Mouse (Mus musculus) right cerebral cortex, adult 2 months (tissue): ENCODE results near the gene Hist2h2aa1.
A peak's percentile ranks its signal among the peaks of the same experiment; 100 is the strongest.
"Not testable (repeated sequence)": the region's sequence is repeated elsewhere in the genome, so short reads cannot be mapped to it uniquely, and the experiment has no call there.

ENCODE experiments used
- DNase-seq, 2 experiments: peaks; one replicate each; pipeline ENCODE4 v3.0.0; 2021 to 2022; ENCODE audit warnings: low spot score in 2 of 2

Gene Hist2h2aa1

DNA sequence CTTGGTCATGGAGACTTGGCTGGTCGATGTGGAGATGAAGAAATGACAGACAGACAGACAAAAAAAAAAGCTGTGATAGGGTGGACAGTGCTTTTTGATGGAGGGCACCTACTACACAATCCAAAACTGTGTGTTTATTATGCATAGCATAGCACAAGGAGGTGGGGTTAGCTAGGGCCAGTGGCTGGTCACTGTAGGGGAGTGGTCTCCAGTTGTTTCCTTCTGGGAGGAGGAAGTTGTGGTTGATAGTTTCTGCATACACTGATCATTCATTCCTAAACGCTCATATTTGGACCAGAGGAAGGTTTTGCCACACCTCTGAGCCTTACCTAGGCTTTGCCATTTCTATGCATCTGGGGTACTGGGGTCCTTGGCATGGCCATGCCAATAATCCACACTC lies 14.9 kb upstream of the Hist2h2aa1 start:
- DNase-seq = no peak

DNA sequence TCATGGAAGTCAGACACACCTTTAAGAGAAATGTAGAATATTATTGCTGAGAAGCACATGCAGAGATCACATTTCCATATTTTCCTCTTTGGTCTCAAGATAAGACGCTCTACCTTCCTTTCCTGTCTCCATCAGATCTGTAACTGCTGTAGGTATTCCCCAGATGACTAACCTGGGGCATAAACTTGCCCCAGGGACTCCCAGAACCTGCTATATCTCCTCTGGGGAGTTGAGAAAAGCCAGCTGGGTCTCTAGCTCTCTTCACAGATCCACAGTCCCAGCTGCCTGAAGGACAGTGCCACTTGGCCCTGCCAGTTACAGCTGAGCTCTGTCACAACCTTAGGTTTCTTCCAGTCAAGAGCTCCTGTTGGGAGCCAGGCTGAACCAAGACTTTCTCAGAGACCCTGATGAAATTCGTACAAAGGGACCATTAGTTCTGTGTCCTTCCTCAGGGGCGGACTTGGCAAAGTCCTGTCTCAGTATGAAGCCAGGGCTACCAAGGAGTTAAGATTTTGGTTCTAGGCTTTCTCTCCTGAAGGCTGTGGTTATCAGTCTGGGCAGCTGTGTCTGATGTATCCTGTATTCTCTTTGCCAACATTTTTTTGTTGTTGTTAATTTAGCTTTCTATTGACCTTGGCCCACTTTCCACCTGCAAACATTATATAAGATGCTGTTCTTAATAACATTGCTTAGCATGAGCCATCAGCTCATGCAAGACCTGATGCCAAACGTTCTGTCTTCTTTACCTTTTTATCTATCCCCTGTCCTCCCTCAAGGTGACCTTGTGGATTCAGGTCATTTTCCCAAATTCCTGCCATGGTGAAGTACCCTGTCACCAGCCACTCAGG lies 14.2 kb upstream of the Hist2h2aa1 start:
- DNase-seq = no peak

DNA sequence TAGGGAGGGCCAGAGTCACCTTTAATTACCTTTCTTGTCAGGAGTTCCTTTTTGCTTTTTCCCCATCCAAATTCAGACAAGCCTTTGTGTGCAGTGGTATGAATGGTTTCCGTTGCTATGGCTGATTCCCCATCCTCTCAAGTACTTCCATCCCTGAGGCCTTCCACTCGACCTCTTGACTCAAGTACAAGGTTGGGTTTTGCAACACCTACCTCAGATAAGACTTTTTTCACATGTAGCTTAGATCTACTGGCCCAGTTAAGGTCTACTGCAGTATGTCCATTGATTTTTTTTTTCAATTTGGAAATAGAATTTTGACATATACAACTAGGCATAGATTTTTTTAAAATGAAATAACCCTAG lies 13.6 kb upstream of the Hist2h2aa1 start:
- no peak for DNase-seq

DNA sequence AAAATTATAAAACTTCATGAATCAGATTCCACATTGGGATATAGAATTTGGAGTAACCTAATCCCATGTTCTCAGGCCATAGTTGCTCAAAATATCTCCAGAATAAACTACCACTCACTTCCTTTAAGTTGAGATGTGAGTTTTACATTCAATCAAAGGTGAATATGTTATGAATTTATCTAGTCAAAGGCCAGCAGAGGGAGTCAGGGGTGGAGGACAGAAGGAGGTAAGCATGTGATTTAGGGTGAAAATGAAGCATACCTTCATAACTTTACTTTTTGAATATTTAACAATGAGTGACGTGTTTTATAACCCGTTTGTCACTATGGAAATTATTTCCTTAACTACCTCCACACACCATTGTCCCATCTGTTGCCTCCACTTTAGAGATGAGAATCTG lies 10.4 kb upstream of the Hist2h2aa1 start:
- no peak for DNase-seq

DNA sequence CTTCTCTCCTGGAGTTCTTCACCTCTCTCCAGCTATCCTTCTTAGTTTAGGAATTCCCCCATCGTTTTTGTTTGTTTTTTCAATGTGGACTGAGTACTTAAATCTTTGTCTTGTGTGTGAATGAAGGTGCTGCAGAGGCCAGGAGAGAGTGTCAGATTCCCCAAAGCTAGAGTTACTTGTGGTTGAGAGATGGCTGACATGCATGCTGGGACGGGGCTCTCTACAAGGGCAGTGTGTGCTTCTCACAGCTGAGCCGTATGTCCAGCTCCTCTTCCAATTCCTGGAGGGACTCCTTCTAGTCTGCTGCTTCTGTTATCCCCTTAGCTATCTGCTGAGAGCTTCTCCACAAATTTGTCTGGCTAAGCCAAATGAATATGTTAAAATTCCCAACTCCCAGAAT lies 9.5 kb upstream of the Hist2h2aa1 start:
- no peak for DNase-seq

DNA sequence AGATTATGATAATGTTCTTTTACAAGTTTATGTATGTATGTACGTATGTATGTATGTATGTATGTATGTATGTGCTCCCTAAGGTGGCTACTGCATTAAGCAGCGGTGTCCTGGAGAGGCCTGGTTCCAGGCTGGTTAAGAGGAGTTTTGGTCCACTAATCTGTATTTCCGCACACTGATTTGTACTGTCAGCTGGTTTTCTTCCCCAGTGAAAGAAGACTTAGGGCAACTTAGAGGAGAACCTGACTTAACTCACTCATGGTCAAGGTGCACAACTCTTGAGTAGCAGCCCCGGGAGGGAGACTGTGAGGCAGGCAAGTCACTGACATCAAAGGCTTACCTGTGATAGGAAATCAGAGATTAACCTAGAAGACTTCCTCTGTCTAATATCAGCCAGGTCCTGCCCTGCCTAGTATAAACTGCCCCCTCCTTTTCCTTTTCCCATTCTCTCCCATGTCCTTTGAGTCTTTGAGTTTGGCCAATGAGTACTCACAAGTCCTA lies 8.4 kb upstream of the Hist2h2aa1 start:
- DNase-seq = no peak

DNA sequence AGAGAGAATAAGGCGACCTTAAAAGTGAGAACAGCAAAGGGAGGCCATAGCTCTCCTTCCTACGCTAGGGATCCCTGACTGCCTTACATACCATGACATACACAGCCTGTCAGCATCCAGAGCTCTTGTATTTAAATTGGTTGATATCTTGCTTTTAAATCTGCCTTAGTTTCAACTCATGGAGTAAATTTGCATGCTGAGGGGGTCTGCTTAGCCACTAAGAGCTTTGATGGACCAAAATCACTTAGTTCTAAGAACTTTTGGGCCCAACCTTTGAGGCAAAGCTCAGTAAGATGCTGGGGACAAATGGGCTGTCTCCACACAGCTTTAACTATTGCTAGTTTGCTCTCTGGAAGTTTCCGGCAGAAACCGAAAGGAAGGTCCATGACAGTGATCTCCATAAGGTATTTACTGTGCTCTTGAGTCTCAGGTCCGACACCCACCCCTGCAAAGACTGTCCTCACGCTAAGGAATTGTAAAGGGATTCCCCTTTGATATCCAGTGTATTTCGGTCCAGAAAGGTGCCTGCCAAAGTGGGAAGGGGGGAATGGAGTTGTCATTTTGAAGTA lies 7.9 kb upstream of the Hist2h2aa1 start:
- no peak for DNase-seq

DNA sequence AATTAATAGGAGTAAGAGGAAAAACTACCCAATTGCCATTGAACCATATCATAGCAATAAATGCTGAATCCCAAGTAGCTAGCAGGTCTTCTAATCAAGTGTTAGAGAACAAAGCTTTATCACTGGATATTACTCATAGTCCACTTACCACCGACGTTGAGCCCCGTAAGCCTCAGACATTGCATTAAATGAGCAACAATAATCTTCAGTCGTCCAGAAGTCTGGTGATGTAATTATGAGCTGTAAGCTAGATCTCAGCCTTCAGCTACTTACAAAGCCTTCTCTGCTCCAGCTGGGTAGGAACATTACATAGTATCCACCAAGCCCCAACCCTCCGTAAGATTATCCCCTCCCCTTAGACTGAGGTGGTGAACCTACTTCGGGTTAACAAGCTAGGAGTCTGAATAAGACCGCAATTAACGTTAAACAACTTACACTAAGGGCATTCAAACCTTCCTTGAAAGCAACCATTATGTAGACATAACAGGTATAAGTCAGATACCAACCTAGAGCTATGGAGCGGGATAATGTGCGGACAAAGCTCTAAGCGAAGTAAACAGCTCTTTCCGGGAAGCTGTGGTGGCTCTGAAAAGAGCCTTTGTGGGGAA lies 7.3 kb upstream of the Hist2h2aa1 start:
- DNase-seq = no peak

DNA sequence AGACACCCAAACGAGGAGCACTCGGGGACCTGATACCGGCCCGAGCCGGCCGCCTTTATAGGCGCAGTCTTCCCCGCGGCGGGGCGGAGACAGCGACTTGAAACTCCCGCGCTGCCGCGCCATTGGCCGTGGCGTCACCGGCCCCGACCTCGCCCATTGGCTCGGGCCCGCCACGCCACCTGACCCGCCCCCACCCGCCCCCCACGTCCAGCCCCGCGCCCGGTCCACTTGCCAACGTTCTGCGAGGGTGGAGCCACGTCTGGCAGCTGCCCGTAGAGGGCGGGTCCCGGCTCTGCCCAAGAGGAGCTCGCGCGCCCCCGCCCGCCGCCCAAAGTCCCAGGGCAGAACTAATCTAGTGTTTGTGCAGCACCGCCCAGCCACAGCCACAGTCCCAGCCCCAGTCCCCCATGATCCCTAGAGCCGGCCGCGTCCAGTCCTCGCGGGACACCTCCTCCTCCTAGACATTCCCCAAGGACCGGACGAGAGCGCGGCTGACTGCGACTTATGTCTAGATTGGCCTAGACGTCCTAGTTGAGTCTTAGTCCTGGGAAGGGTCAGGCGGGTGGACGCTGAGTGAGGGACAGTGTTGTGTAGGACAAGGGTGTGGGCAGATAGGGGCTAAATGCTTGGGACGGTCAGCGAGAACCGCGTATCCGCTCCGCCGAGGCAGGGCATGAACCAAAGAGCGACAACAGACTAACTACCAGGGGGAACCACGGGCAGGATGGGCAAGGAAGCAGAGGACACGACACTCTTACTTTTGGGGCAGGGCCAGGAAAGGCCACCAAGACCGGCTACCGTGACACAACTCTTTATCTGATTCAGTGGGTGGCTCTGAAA lies 6.1 kb upstream of the Hist2h2aa1 start, which contains the start of gene Hist2h3c2:
Gene Hist2h3c2, minus strand, starts transcription at position 174 of the 840 bp plus-strand sequence.
- peak; percentile 16 to 27 for DNase-seq

DNA sequence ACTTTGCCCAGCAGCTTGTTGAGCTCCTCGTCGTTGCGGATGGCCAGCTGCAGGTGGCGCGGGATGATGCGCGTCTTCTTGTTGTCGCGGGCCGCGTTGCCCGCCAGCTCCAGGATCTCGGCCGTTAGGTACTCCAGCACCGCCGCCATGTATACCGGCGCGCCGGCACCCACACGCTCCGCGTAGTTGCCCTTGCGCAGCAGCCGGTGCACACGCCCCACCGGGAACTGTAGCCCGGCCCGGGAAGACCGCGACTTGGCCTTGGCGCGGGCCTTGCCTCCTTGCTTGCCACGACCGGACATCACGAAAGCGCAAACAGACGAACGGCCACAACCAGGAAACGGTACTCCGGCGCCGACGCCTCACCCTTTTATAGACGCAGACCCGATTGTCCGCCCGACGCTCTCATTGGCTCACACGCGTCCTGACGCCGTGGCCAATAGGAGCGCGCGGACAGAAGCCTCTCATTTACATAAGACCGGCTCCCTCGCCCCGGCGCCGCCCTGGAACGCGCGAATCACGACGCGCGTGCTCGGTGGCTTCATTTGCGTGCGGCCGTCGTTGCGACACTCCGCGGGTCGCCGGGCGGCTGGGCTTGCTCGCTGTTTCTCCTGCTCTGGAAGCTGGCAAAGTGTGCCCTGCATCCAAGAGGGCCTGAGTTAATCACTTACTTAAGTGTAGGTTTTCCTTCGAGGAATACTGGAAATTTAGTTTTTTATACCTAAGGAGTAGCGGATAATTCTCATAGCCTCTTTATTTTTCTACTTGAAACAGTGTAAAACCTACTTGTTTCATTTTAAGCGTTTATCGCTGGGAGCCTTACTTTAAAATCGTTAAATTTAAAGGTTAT lies 5.1 kb upstream of the Hist2h2aa1 start, which contains the start of gene Hist2h2aa2:
Gene Hist2h2aa2, minus strand, starts transcription at position 328 of the 850 bp plus-strand sequence.
- peak; percentile 96 to 98 for DNase-seq

DNA sequence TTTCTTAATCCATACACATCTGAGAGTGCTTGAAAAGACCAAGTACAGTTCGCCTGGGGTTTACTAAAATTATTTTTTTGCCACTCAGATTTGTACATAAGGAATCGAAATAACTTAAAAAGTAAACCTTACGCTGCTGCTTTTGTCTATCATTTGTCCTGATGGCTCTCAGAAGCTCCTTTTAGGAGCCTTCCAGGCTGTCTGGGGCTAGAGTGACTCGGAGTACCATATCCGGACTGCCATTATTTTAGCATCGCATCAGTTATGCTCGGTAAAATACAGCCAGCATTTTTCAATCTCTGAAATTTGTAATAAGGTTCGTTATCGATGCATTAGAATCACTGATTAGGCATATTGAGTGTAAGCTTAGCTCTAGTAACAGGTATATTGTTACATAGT lies 4.5 kb upstream of the Hist2h2aa1 start:
- no peak for DNase-seq

DNA sequence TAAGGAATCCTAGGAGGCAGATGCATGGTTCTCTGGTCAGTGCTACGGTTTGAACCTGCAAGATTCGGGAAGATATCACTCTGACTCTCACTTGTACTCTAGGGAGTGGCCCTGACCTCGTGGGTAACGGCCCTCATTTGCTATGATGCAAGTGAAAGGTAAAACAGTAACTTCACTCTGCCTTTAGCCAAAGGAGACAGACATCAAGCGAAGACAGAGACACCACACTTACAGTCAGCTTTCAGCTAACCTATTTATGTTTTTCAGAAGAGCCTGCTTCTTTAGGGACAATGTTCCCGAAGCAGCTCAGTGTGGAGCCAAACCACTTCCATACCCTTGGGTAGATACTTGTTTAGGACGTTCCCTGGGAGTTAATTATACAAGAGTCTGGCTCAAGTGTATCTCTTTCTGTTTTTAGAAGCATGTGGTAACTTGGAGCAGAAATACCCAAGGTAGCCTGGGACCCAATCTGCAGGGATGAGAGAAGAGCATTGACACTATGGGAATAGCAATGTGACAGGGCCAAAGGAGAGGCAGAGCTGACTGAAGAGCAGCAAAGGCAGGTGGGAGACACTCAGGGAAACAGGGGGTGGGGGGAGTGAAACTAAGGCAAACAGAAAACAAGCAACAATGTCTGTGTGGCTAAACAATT lies 1.2 kb upstream of the Hist2h2aa1 start:
- DNase-seq = no peak

DNA sequence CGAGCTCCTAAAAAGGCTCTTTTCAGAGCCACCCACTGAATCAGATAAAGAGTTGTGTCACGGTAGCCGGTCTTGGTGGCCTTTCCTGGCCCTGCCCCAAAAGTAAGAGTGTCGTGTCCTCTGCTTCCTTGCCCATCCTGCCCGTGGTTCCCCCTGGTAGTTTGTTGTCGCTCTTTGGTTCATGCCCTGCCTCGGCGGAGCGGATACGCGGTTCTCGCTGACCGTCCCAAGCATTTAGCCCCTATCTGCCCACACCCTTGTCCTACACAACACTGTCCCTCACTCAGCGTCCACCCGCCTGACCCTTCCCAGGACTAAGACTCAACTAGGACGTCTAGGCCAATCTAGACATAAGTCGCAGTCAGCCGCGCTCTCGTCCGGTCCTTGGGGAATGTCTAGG lies 721 bp downstream of the Hist2h2aa1 start:
- not testable (repeated sequence) for DNase-seq

DNA sequence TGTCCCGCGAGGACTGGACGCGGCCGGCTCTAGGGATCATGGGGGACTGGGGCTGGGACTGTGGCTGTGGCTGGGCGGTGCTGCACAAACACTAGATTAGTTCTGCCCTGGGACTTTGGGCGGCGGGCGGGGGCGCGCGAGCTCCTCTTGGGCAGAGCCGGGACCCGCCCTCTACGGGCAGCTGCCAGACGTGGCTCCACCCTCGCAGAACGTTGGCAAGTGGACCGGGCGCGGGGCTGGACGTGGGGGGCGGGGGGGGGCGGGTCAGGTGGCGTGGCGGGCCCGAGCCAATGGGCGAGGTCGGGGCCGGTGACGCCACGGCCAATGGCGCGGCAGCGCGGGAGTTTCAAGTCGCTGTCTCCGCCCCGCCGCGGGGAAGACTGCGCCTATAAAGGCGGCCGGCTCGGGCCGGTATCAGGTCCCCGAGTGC lies 1.1 kb downstream of the Hist2h2aa1 start, which contains the start of gene Hist2h3c1:
Gene Hist2h3c1, plus strand, starts transcription at position 259 of the 430 bp plus-strand sequence.
- not testable (repeated sequence) for DNase-seq

DNA sequence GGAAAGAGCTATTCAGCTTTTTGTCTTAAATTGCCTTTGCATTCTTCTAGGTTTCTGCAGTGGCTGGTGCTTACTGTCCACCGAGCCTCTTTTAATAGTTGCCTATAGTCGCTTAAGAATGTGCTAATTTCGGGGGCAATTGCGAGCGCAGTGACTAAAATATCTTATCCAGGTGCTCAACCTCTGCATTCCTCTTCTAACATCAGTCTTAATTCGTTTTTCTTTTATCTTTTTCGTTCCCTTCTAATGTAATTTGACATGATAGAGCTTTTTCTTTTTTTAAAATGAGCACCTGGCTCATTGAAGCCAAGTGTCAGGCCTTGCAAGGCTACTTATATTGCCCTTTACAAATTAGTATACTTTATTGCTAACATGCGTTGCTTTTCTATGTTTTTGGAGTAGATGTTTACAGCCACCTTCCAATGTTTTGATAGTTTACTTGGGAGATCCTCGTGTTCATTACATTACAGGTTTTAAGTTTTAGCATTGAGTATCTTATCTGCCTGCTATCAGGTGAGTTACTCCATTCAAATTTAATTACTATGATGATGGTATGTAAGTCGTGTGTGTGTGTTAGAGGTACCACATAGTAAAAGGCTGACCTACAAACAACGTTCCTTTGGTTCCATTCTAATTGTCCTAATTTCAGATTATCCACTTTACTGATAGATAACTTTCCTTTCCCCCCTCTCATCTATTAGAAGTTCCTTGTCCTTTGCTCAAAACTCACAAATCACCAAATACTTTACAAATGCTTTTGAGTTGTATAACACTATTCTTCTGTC lies 2.3 kb downstream of the Hist2h2aa1 start:
- DNase-seq = no peak

DNA sequence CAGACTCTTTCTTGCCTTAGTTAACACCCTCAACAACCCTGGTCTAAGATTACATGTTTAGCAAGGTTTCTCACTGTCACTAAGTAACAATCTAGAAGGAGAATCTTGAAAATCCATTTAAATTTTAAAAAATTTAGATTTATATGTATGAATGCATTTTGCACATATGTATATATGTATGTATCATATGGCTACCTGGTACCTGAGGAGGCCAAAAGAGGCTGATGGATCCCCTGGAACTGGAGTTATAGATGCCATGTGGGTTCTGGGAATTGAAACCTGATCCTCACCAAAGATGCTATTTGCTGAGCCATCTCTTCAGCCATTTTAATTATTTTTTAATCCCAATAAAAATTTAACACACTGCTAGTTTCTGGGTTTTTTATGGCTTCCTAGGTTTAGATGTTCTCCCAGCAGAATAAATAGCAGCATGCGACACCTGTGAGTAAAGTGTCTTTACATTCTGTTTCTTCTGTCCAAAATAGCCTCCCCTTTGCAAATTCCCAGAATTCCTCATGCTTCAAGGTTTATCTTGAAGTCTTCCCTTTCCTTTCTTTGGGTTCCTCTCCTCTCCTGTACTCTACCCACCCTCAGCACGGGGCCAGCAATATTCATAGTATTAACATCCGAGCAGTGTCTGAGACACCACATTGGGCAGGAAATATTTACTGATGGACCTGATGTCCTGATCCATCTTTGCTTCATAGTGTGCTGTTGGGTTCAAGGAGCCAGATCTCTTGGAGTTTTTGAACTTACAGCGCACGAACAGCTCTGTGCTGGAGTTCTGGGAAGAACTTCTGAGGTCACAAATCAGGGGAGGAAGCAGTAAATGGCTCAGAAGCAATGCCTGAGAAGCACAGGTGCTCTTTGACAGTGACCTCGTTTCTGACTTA lies 3.1 kb downstream of the Hist2h2aa1 start:
- no peak for DNase-seq

DNA sequence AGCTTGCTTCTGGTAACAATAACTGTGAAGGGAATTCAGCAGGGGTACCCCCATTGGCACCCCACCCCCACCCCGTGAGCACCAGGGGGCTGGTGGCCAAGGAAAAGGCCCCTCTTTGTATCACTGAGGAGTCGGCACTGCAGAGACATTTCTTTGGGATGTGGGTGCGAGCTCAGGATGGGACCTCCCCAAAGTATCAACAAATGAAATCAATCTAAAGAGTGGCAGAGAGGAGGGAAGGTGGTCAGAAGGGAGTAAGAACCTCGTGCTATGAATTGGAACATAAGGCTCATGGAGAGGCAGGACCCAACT lies 3.7 kb downstream of the Hist2h2aa1 start:
- DNase-seq = no peak

DNA sequence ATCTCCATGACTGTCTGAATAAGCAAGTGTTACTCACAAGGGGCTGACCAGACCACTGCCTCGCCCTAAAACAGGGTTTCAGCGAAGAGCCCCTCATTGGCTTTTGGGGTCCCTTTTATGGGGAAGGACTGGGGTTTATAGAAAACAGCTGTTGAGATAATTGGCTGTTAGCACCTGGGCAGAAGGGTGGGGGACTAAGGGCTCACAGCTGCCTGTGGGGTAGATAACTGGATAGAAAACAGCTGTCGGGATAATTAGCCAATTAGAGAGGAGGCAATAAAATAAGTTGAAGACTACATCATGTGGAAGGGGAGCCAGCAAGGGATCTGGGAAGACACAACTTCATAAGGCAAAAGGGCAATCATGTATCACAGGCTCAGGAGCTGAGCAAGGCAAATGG lies 5.6 kb downstream of the Hist2h2aa1 start:
- no peak for DNase-seq

DNA sequence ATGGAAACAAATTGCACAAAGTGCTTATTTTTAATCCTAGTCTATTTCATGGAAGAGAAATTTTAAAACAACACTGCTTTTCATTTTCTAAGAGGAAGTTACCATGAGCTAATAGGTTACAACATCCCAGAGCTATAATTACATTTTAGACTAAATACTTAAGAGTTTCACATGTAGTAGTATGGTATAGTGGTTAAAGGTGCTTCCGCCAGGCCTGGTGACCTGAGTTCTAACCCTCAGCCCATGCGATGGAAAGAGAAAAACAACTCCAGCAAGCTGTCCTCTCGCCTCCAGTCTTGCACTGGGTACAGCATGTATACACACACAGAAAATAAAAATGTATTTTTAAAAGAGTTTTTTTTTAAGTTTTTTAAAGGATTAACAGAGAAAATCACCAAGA lies 6.5 kb downstream of the Hist2h2aa1 start:
- DNase-seq = no peak
